Mouse (Mus musculus): ENCODE data around the gene Scel. TPM values are rescaled to one million over a fixed set of nuclear protein-coding genes. Genes with fewer than 3 reads are reported as not detected.

The Scel gene
- polyA plus RNA-seq, 2 experiments from 2014 or later: 0.31 TPM; not detected in 1

GRCm38 (mm10) chr14:103515419-103515818 lies 2.3 kb downstream of the Scel start:
- ATAC-seq: no peak

- ATAC-seq: no peak
Observed at GRCm38 (mm10) chr14:103526286-103526685, 13.1 kb downstream of the Scel start.

- ATAC-seq: no peak
Observed at GRCm38 (mm10) chr14:103529733-103530367, 16.7 kb downstream of the Scel start.

GRCm38 (mm10) chr14:103531722-103532341 lies 18.7 kb downstream of the Scel start:
- ATAC-seq: no peak

GRCm38 (mm10) chr14:103535511-103536024 lies 22.4 kb downstream of the Scel start:
- no peak for ATAC-seq

- no peak for ATAC-seq
Observed at GRCm38 (mm10) chr14:103536334-103536733, 23.2 kb downstream of the Scel start.

- ATAC-seq: peak; percentile 66
Observed at GRCm38 (mm10) chr14:103537355-103538056, 24.4 kb downstream of the Scel start.

- ATAC-seq: no peak
Observed at GRCm38 (mm10) chr14:103539796-103540195, 26.7 kb downstream of the Scel start.

- ATAC-seq: no peak
Observed at GRCm38 (mm10) chr14:103541679-103542078, 28.5 kb downstream of the Scel start.

GRCm38 (mm10) chr14:103543304-103544079 lies 30.4 kb downstream of the Scel start:
- ATAC-seq: no peak

- ATAC-seq: no peak
Observed at GRCm38 (mm10) chr14:103545734-103546133, 32.6 kb downstream of the Scel start.

- no peak for ATAC-seq
Observed at GRCm38 (mm10) chr14:103546246-103546645, 33.1 kb downstream of the Scel start.

GRCm38 (mm10) chr14:103548220-103548619 lies 35.1 kb downstream of the Scel start:
- ATAC-seq: no peak

GRCm38 (mm10) chr14:103550480-103550879 lies 37.3 kb downstream of the Scel start:
- ATAC-seq: peak; percentile 93

- no peak for ATAC-seq
Observed at GRCm38 (mm10) chr14:103550921-103551320, 37.8 kb downstream of the Scel start.

- ATAC-seq: no peak
Observed at GRCm38 (mm10) chr14:103551921-103552320, 38.8 kb downstream of the Scel start.

GRCm38 (mm10) chr14:103552379-103552778 lies 39.2 kb downstream of the Scel start:
- no peak for ATAC-seq

- ATAC-seq: no peak
Observed at GRCm38 (mm10) chr14:103556609-103557008, 43.5 kb downstream of the Scel start.

GRCm38 (mm10) chr14:103561383-103562096 lies 48.4 kb downstream of the Scel start:
- ATAC-seq: no peak

GRCm38 (mm10) chr14:103567957-103568356 lies 54.8 kb downstream of the Scel start:
- ATAC-seq: no peak

- ATAC-seq: no peak
Observed at GRCm38 (mm10) chr14:103568433-103568832, 55.3 kb downstream of the Scel start.

All from CD4-positive, CD25-positive, alpha-beta regulatory T cell, adult 4 months (primary cell).